Mouse (Mus musculus) G1E (cell line): Measurements from ENCODE around the gene Dpp4. TPM values are rescaled to one million over a fixed set of nuclear protein-coding genes. Genes with fewer than 3 reads are reported as not detected.

Experiments
- ATAC-seq: 2 replicates; pipeline ENCODE4 v1.8.0; 2016; ENCODE audit warnings: mild to moderate bottlenecking; ENCODE audit not compliant: insufficient number of reproducible peaks, poor library complexity, low FRiP score, severe bottlenecking; ENCODE audit errors: extremely low read depth
- DNase-seq: peaks from one replicate; pipeline ENCODE4 v3.0.0; 2012; ENCODE audit warnings: low spot score
- H3K27me3 ChIP-seq: 2 replicates; pipeline ENCODE4 v1.6.1; 2012; ENCODE audit warnings: mild to moderate bottlenecking, low read length, inconsistent platforms; ENCODE audit not compliant: insufficient read depth
- H3K36me3 ChIP-seq: replicated peaks from 2 replicates; pipeline ENCODE3; 2012; ENCODE audit warnings: mild to moderate bottlenecking, inconsistent platforms
- H3K4me1 ChIP-seq: 2 replicates; pipeline ENCODE4 v1.6.1; 2012; ENCODE audit warnings: low read depth, low read length, inconsistent platforms, mixed read lengths; ENCODE audit not compliant: insufficient read depth
- H3K4me3 ChIP-seq: 2 replicates; pipeline ENCODE4 v1.5.1; 2012; ENCODE audit warnings: low read depth, mild to moderate bottlenecking, inconsistent platforms, low read length, moderate library complexity, mixed read lengths
- H3K9me3 ChIP-seq: replicated peaks from 2 replicates; pipeline ENCODE4 v1.6.1; 2012; ENCODE audit warnings: inconsistent platforms
- CTCF ChIP-seq: IDR thresholded peaks from 2 replicates; pipeline ENCODE4 v1.5.1; 2012; ENCODE audit warnings: low read depth, low read length, inconsistent platforms, mixed read lengths
- GATA1 ChIP-seq: IDR thresholded peaks from 2 replicates; pipeline ENCODE4 v1.6.1; 2012; ENCODE audit warnings: borderline replicate concordance, low read length, inconsistent platforms, mixed read lengths
- GATA2 ChIP-seq: IDR thresholded peaks from 2 replicates; pipeline ENCODE4 v1.6.1; 2012; ENCODE audit warnings: low read depth, low read length, inconsistent platforms, borderline replicate concordance
- POLR2AphosphoS5 ChIP-seq: IDR thresholded peaks from 2 replicates; pipeline ENCODE4 v1.6.1; 2012; ENCODE audit warnings: low read depth, low read length, inconsistent platforms; ENCODE audit not compliant: insufficient replicate concordance
- TAL1 ChIP-seq: conservative IDR thresholded peaks from 2 replicates; pipeline ENCODE4 v1.6.1; 2012; ENCODE audit warnings: low read depth, low read length, inconsistent platforms, mixed read lengths
- polyA plus RNA-seq: library from polyadenylated mRNA; stranded (reverse); fragments of >175 nt; gene quantifications from 2 replicates; pipeline ENCODE4 v1.2.3, GENCODE M21; 2012
- total RNA-seq, 2 experiments: library from RNA; stranded (forward) in 1 of 2; stranded (reverse) in 1 of 2; fragments of 200-1000 nt in 1 of 2; fragments of >200 nt in 1 of 2; fragmentation: Nextera tagmentation in 1 of 2; gene quantifications; 2 replicates each; pipeline ENCODE4 v1.2.3; 2014 to 2017

The Dpp4 gene
- total and polyA plus RNA-seq, 3 experiments, result 0.04 to 2.3 (median 0.27) TPM

- H3K9me3 ChIP-seq, result no peaks in the 10 kb centered on the region
- no peak for ATAC-seq
- no peaks in the 10 kb centered on the region for H3K36me3 ChIP-seq
- TF ChIP-seq GATA2 (no peak), TAL1 (no peak), CTCF (no peak), GATA1 (no peak), POLR2AphosphoS5 (no peak)
- H3K4me1 ChIP-seq, result peaks cover 11% of the 10 kb centered on the region
- no peak overlapping the region for H3K4me3 ChIP-seq
- no peak for DNase-seq
- no peaks in the 10 kb centered on the region for H3K27me3 ChIP-seq
Measured at GRCm38 (mm10) chr2:62399361-62399760, 12.7 kb downstream of the Dpp4 start.

- no peak for TF ChIP-seq GATA2
- no peak for TF ChIP-seq GATA1
- no peak for TF ChIP-seq CTCF
- no peak for TF ChIP-seq POLR2AphosphoS5
- TF ChIP-seq TAL1, result no peak
- Histone ChIP-seq H3K36me3 (no peaks in the 10 kb centered on the region), H3K4me1 (peaks cover 18% of the 10 kb centered on the region), H3K9me3 (no peaks in the 10 kb centered on the region), H3K27me3 (no peaks in the 10 kb centered on the region), H3K4me3 (no peak overlapping the region)
- no peak for DNase-seq
- ATAC-seq, result no peak
Measured at GRCm38 (mm10) chr2:62398115-62398875, 13.7 kb downstream of the Dpp4 start.

GRCm38 (mm10) chr2:62397661-62398060, 14.4 kb downstream of the Dpp4 start:
- Histone ChIP-seq H3K4me3 (no peak overlapping the region), H3K36me3 (no peaks in the 10 kb centered on the region), H3K27me3 (no peaks in the 10 kb centered on the region), H3K9me3 (no peaks in the 10 kb centered on the region), H3K4me1 (peaks cover 24% of the 10 kb centered on the region)
- TF ChIP-seq TAL1 (no peak), GATA1 (no peak), GATA2 (no peak), CTCF (no peak), POLR2AphosphoS5 (no peak)
- no peak for DNase-seq
- ATAC-seq, result no peak

GRCm38 (mm10) chr2:62396799-62397198, 15.2 kb downstream of the Dpp4 start:
- H3K4me1 ChIP-seq, result peaks cover 32% of the 10 kb centered on the region

GRCm38 (mm10) chr2:62394800-62395199, 17.2 kb downstream of the Dpp4 start:
- H3K9me3 ChIP-seq, result no peaks in the 10 kb centered on the region
- H3K36me3 ChIP-seq, result no peaks in the 10 kb centered on the region
- ATAC-seq (no peak), DNase-seq (no peak)
- H3K4me3 ChIP-seq, result no peak overlapping the region
- H3K4me1 ChIP-seq, result peaks cover 44% of the 10 kb centered on the region
- no peak for TF ChIP-seq POLR2AphosphoS5
- no peak for TF ChIP-seq TAL1
- TF ChIP-seq GATA1, result no peak
- TF ChIP-seq GATA2, result no peak
- TF ChIP-seq CTCF, result no peak
- no peaks in the 10 kb centered on the region for H3K27me3 ChIP-seq

More at GRCm38 (mm10) chr2:62396799-62397198, 15.2 kb downstream of the Dpp4 start:
- no peak overlapping the region for H3K4me3 ChIP-seq
- DNase-seq (no peak), ATAC-seq (no peak)
- H3K9me3 ChIP-seq, result no peaks in the 10 kb centered on the region
- H3K27me3 ChIP-seq, result no peaks in the 10 kb centered on the region
- no peaks in the 10 kb centered on the region for H3K36me3 ChIP-seq
- TF ChIP-seq TAL1 (no peak), GATA1 (no peak), POLR2AphosphoS5 (no peak), GATA2 (no peak), CTCF (no peak)

- ATAC-seq (no peak), DNase-seq (no peak)
- peaks cover 51% of the 10 kb centered on the region for H3K4me1 ChIP-seq
- H3K4me3 ChIP-seq, result no peak overlapping the region
- H3K27me3 ChIP-seq, result no peaks in the 10 kb centered on the region
- TF ChIP-seq POLR2AphosphoS5, result no peak
- TF ChIP-seq CTCF, result no peak
- TF ChIP-seq TAL1, result no peak
- TF ChIP-seq GATA2, result no peak
- no peak for TF ChIP-seq GATA1
- no peaks in the 10 kb centered on the region for H3K9me3 ChIP-seq
- H3K36me3 ChIP-seq, result no peaks in the 10 kb centered on the region
Measured at GRCm38 (mm10) chr2:62392098-62392497, 19.9 kb downstream of the Dpp4 start.
